Mouse (Mus musculus) heart, embryonic 16.5 days (tissue): ENCODE data around the gene Ppm1g. TPM values are rescaled to one million over a fixed set of nuclear protein-coding genes. Genes with fewer than 3 reads are reported as not detected.
A peak's percentile ranks its signal among the peaks of the same experiment; 100 is the strongest.

Experiments used
- ATAC-seq: fragments of 200-750 bp; cut with Nextera tagmentation; replicated peaks from 2 replicates; pipeline ENCODE4 v1.8.0; 2017; ENCODE audit warnings: moderate number of reproducible peaks; ENCODE audit not compliant: insufficient read depth, low FRiP score; ENCODE audit errors: extremely low read depth
- H3K27ac ChIP-seq: fragments of 300-500 bp; sonication (generic); 2 replicates; pipeline ENCODE4 v1.5.1; 2014; ENCODE audit warnings: mild to moderate bottlenecking, low read length, control low read depth, moderate library complexity
- H3K27me3 ChIP-seq: fragments of 300-500 bp; sonication (generic); 2 replicates; pipeline ENCODE4 v1.6.1; 2014; ENCODE audit warnings: low read length, mixed read lengths; ENCODE audit not compliant: control insufficient read depth, insufficient read depth
- H3K36me3 ChIP-seq: fragments of 300-500 bp; sonication (generic); 2 replicates; pipeline ENCODE4 v1.6.1; 2014; ENCODE audit not compliant: control insufficient read depth, insufficient read depth
- H3K4me1 ChIP-seq: fragments of 300-500 bp; sonication (generic); 2 replicates; pipeline ENCODE4 v1.6.1; 2014; ENCODE audit warnings: low read length, mixed read lengths; ENCODE audit not compliant: control insufficient read depth, insufficient read depth
- H3K4me2 ChIP-seq: fragments of 300-500 bp; sonication (generic); 2 replicates; pipeline ENCODE4 v1.6.1; 2014; ENCODE audit warnings: low read depth, mild to moderate bottlenecking, control low read depth, low read length
- H3K4me3 ChIP-seq: fragments of 300-500 bp; sonication (generic); 2 replicates; pipeline ENCODE4 v1.5.1; 2014; ENCODE audit warnings: mild to moderate bottlenecking, control low read depth, low read length
- H3K9ac ChIP-seq: fragments of 300-500 bp; sonication (generic); 2 replicates; pipeline ENCODE4 v1.6.1; 2014; ENCODE audit warnings: low read length, control low read depth
- H3K9me3 ChIP-seq: fragments of 300-500 bp; sonication (generic); replicated peaks from 2 replicates; pipeline ENCODE4 v1.6.1; 2016; ENCODE audit warnings: low read length; ENCODE audit not compliant: control insufficient read depth
- WGBS: fragments of 180-500 bp; shearing (Covaris S2); extraction: QIAGEN DNeasy Blood & Tissue Kit; methylation state at CpG from one replicate; pipeline ENCODE4 v1.1.7; 2014; 5-methylcytosine and 5-hydroxymethylcytosine counted together
- polyA plus RNA-seq: library from polyadenylated mRNA; unstranded; fragments of >200 nt; fragmentation: Nextera tagmentation; extraction: Ambion mirVana; gene quantifications from 2 replicates; pipeline ENCODE4 v1.2.1, GENCODE M21; 2015

Ppm1g gene
- polyA plus RNA-seq, 1 experiment from 2014 or later, result 102 TPM

- peak within 1 kb of the TSS; percentile 87 for H3K9ac ChIP-seq
- H3K4me1 ChIP-seq, result peaks cover 13% of the 10 kb centered on the region
- peak; percentile 91 for ATAC-seq
- H3K4me3 ChIP-seq, result peak within 1 kb of the TSS; percentile 78
- no peaks in the 10 kb centered on the region for H3K9me3 ChIP-seq
- no peaks in the 10 kb centered on the region for H3K27me3 ChIP-seq
- under 1% methylated on average over 19 of the region's 19 CpGs for WGBS
- peak within 1 kb of the TSS; percentile 66 for H3K27ac ChIP-seq
- peaks cover 26% of the 10 kb centered on the region for H3K36me3 ChIP-seq
- peak within 1 kb of the TSS; percentile 74 for H3K4me2 ChIP-seq
These were observed 66.3 kb downstream of the Ppm1g start, which contains the start of gene Mpv17 for GRCm38 (mm10) chr5:31154152-31154553. TSS of gene Mpv17 (minus strand) at chr5:31154251.

DNA sequence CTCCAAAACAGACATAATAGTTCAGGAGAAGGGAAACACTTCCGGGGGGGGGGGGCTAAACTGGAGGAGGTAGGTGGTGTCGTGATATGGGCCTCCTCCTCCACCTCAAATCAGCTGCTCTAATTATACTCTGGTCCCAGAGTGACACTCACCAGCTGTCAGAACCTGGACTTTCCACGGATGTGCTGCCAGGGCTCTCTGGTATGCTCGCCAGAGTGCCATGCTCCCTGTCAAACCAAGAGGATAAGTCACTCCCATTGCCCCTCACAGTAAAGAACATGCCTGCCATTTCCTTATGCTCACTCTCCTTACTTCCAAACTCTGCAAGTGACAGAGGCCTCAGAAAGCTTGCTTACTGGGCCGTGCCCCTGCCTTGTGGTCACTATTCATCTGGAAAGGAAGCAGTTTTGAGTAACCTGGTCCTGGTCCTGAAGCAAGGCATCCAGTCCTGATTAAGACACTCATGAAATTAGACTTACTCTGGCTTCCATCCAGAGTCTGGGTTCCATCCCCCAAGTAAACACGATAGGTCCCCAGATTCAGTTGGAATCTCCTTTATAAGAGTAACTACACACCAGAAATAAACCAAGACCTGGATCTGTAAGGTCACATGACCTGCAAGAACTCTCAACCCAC is 66.9 kb downstream of the Ppm1g start:
- Histone ChIP-seq H3K9ac (peak overlapping the region; percentile 87), H3K4me3 (peak overlapping the region; percentile 78), H3K4me1 (peaks cover 13% of the 10 kb centered on the region), H3K4me2 (peak overlapping the region; percentile 74), H3K9me3 (no peaks in the 10 kb centered on the region), H3K27me3 (no peaks in the 10 kb centered on the region), H3K36me3 (peaks cover 21% of the 10 kb centered on the region), H3K27ac (peak overlapping the region; percentile 66)
- ATAC-seq, result peak; percentile 38
- 27% methylated on average over 6 of the region's 6 CpGs for WGBS

Other genes with a start within 250 kb of the Ppm1g start
- 117 and 121 TPM in 2 replicates for gene Atraid, start 172.4 kb downstream of the Ppm1g start, polyA plus RNA-seq
- 9.4 and 9.5 TPM in 2 replicates for gene Slc5a6, start 171.8 kb downstream of the Ppm1g start, polyA plus RNA-seq
- 14.4 and 18.4 TPM in 2 replicates for gene Cad, start 165.9 kb downstream of the Ppm1g start, polyA plus RNA-seq
- not detected in 2 replicates for gene Dnajc5g, start 114.4 kb downstream of the Ppm1g start, polyA plus RNA-seq
- 0.27 and 0.35 TPM in 2 replicates for gene Slc30a3, start 112.5 kb downstream of the Ppm1g start, polyA plus RNA-seq
- gene Trim54, start 104.0 kb downstream of the Ppm1g start, polyA plus RNA-seq, result 8.1 and 11.2 TPM in 2 replicates
- not detected in 2 replicates for gene Ucn, start 81.9 kb downstream of the Ppm1g start, polyA plus RNA-seq
- 87.6 and 91.5 TPM in 2 replicates for gene Mpv17, start 66.4 kb downstream of the Ppm1g start, polyA plus RNA-seq
- gene Gm29609, start 40.8 kb downstream of the Ppm1g start, polyA plus RNA-seq, result 0.63 and 1.3 TPM in 2 replicates
- 39.7 and 46.4 TPM in 2 replicates for gene Gtf3c2, start 40.5 kb downstream of the Ppm1g start, polyA plus RNA-seq
- 113 and 122 TPM in 2 replicates for gene Snx17, start 27.5 kb downstream of the Ppm1g start, polyA plus RNA-seq
- 61.4 and 73.3 TPM in 2 replicates for gene Eif2b4, start 27.3 kb downstream of the Ppm1g start, polyA plus RNA-seq
- gene Zfp513, start 18.4 kb downstream of the Ppm1g start, polyA plus RNA-seq, result 6.2 and 6.5 TPM in 2 replicates
- 123 TPM in 2 replicates for gene Nrbp1, start 20.2 kb upstream of the Ppm1g start, polyA plus RNA-seq
- gene Gm9970, start 20.5 kb upstream of the Ppm1g start, polyA plus RNA-seq, result 0.29 and 0.40 TPM in 2 replicates
- gene Krtcap3, start 31.0 kb upstream of the Ppm1g start, polyA plus RNA-seq, result 5.4 and 6.3 TPM in 2 replicates
- gene Ift172, start 70.4 kb upstream of the Ppm1g start, polyA plus RNA-seq, result 22.3 and 26.8 TPM in 2 replicates
- gene Fndc4, start 75.4 kb upstream of the Ppm1g start, polyA plus RNA-seq, result 15.7 and 16.9 TPM in 2 replicates
- gene Gckr, start 76.8 kb upstream of the Ppm1g start, polyA plus RNA-seq, result 0.16 and 0.18 TPM in 2 replicates
- 41.3 and 43.0 TPM in 2 replicates for gene Zfp512, start 231.7 kb upstream of the Ppm1g start, polyA plus RNA-seq